Mouse (Mus musculus) urinary bladder, postnatal 14 days (tissue): ENCODE measurements around the gene Zbtb11.
"Not testable (repeated sequence)": the region's sequence is repeated elsewhere in the genome, so short reads cannot be mapped to it uniquely, and the experiment has no call there.

ENCODE experiments used
- DNase-seq: peaks from one replicate; pipeline ENCODE4 v3.0.0; 2021; ENCODE audit warnings: low spot score

The Zbtb11 gene

DNA sequence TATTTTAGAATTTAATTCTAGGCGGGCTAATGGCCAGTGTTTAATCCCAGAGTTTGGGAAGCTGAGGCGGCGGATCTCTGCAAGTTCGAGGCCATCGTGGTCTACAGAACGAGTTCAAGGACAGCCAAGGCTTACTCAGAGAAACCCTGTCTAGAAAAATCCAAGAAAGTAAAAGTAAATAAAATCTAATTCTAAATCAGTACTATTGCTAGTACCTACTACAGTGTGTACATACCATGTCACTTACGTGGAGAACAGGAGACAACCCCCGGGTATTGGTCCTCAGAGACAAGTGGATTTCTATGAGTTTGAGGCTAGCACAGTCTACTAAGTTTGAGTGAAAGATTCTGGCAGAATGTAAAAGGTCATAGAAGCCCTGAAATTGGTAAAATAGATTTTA lies 64.4 kb downstream of the Zbtb11 start:
- DNase-seq: no peak

DNA sequence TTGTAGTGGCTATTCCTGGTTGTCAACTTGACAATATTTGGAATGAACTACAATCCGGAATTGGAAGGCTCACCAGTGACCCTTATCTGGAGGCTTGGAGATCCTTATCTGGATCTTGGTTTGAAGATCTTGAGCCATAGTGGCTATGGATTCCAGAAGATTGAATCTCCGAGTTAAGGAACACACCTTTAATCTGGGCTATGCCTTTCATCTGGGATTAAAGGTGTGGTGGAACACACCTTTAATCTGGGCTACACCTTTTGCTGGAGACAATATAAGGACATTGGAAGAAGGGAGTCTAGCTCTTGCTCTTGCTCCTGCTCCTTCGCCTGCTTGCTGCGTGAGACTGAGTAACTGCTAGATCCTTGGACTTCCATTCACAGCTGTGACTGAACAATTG lies 74.4 kb downstream of the Zbtb11 start, which contains the start of gene Senp7:
Gene Senp7, plus strand, starts transcription at position 301 of the 400 bp plus-strand sequence.
- not testable (repeated sequence) for DNase-seq

DNA sequence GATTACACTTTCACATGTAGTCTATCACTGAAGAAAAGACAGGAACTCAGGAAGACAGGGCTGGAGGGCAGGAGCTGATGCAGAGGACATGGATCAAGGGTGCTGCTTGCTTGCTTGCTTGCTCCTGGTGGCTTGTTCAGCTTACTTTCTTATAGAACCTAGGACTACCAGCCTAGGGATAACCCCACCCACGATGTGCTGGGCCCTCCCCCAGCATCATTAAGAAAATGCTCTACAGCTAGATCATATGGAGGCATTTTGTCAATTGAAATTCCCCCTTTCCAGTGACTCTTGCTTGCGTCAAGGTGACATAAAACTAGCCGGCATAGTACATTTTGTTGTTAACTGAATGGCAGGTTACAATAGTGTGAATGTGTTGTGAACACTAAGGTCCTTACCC lies 82.2 kb downstream of the Zbtb11 start:
- DNase-seq: no peak

DNA sequence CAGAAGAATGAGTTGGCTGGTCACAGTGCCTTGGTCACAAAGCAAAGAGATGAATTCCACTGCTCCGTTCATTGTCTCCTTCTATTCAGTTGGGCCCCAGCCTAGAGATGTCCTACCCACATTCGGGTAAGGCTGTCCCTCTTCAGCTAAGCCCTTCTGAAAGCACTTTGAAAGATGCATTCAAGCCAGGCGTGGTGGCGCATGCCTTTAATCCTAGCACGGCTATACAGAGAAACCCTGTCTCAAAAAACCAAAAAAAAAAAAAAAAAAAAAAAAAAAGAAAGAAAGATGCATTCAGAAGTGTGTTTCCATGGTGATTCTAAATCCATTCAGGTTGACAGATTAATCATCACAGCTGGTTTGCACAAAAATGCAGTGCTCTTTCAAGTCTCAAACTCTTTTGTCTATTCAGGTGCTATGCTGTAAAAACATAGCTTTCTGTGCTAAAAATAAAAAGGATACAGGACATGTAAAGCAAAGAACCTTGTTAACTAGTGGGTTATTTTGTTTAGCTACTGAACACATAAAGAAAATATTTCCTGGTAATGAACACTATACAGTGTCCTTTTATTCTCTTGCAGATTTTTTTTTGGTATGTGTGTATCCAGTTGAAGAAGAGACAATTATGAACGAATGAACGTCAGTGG lies 83.4 kb downstream of the Zbtb11 start:
- no peak for DNase-seq

DNA sequence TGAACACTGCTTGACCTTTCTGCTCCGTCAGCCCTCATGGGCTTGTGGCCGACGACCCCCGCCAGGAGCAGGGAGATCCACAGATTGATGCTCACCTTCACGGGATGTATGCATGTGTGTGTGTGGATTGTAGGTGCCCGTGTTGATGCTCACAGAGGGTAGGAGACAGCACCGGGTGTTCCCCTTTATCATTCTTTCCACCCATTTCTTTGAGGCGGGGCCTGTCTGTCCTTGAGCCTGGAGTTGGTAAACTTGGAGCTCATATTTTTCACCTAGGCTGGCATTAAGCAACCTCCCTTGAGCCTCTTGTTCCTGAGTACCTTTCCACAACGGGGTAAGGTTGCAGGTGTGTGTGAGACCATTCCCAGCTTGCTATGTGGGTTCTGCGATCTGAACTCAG lies 84.5 kb downstream of the Zbtb11 start:
- no peak for DNase-seq
